Mouse (Mus musculus) spleen, postnatal 4 days (tissue): Measurements from ENCODE around the gene Rps6ka1.

ENCODE experiments used
- DNase-seq, 2 experiments: peaks; one replicate each; pipeline ENCODE4 v3.0.0; 2022; ENCODE audit warnings: low spot score in 2 of 2

Gene Rps6ka1

DNA sequence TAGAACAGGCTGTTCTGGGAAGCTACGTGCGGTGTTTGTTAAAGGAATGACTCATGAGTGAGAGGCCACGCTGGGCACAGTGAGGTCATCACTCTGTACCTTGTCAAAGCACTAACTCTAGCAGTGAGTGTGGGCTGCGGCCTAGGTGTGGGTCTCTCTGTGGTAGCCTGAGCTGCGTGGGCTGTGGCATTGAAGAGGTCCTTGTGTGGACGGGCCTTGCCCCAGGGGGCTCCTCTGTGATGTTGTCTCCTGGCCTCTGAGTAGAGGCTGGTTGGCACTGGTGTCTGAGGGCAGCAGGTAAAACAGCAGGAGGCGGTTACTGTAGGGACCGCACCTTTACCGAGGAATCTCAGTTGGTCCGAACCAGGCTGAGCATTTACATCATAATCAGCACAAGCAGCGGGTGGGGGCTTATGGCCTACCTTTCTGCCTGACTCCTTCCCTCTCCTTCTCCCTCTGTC is 9.9 kb upstream of the Rps6ka1 start:
- no peak for DNase-seq

DNA sequence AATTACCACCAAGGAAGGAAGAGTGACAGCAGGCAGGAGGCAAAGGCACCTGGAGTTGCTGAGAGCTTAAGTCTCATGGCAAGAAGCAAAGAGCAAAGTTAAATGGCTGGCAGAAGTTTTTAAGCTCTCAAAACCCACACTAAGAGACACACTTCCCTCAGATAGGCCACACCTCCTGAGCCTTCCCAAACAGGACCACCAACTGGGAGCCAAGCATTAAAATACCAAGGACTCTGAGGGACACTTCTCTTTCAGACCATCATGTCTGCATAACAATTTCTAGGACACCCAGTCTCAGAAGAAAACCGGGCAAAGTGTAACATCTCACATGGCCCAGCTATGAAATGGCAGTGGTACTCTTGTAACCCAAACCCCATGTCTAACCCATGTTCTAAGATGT is 9.4 kb upstream of the Rps6ka1 start:
- no peak for DNase-seq

DNA sequence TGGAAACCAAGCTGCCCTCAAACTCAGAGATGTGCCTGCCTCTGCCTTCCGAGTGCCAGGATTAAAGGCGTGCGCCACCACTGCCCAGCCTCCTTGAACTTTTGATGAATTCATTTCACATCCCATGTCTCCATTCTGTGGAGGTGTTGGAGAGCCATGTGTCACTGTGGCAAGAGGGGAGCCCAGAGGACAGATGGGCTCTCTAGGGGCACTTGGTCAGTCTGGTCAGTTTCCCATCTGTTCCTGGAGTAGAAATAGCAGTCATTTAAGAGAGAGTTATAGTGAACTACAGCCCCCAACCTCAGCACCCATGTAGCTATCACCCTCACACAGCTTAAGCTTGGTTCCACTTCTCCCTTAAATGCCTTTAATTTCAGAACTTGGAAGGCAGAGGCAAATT is 8.4 kb upstream of the Rps6ka1 start:
- DNase-seq, result no peak

DNA sequence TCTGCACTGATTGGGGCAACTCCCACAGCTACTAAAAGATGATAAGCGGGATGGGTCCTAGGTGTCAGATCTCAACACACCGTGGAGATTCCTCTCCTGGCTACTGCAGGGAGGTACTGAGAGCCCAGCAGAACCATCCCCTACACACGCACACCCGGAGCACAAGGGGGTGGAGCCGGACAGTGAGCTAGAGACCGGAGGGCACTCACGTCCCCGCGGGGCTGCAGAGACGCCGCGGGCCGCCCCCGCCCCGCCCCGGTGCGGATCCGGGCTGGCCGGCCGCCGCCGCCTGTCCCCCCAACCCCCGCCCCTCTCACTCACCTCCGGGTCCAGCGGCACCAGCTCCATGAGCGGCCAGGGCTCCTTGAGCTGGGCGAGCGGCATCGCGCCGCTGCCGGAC is 348 bp downstream of the Rps6ka1 start:
- DNase-seq, result no peak

DNA sequence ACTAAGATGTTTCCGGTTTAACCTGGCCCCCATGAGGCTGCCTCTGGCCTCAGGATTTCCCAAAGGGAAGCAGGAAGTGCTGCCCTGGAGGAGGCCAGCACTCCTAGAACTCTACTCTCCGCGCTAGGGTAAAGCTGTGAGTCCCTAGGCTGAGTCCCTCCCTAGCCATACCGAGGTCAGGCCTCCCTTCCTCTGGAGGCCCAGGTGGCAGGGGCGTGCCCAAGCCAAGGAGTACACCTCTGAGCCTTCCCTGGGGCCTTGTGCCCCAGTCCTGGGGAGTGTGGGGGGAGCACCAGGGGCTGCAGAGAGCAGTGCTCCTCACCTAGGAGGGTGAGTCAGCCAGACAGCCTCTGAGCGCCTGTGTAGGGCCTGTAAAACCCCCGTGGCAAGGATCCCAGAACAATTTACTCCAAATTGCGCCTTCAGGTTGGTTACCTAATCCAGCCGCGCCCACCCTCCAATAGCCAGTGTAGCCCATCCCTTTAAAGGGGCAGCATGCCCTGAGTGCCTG is 1.6 kb downstream of the Rps6ka1 start:
- DNase-seq, result no peak

DNA sequence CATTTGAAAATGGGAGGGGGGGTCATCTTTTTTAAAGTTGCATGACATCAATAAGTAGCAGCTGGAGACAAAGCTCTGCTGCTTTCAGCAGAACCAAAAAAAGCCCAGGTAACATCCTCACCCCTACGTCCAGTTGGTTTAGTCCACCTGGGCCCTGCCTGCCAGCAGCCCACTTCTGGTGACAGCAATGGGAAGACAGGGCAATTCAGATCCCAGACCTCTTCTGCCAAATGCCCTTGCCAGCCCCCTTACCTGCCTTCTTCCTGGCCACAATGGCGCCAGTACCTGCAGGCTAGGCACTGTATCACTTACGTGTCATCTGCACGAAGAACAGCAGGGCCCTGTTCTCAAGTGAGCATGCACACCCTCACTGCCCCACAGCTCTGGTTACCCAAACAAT is 2.3 kb downstream of the Rps6ka1 start:
- DNase-seq, result no peak

DNA sequence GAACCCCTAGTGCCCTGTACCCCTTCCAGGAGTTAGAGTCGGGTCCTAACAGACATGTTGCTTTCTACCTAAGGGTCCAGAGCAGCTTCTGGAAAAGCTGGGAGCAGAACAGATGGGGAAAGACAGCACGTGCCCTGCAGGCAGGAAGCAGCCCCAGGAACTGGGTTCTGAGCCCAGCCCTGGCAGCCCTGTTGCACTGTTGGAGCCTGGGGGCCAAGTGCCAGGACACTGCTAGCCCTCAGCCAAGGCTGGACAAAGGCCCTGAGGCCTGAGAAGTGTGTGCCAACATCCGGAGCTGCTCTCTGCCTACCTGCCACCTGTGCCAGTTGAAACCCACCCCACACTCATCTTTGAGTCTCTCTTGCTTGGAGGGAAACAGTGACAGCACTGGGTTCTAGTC is 2.7 kb downstream of the Rps6ka1 start:
- DNase-seq, result no peak

DNA sequence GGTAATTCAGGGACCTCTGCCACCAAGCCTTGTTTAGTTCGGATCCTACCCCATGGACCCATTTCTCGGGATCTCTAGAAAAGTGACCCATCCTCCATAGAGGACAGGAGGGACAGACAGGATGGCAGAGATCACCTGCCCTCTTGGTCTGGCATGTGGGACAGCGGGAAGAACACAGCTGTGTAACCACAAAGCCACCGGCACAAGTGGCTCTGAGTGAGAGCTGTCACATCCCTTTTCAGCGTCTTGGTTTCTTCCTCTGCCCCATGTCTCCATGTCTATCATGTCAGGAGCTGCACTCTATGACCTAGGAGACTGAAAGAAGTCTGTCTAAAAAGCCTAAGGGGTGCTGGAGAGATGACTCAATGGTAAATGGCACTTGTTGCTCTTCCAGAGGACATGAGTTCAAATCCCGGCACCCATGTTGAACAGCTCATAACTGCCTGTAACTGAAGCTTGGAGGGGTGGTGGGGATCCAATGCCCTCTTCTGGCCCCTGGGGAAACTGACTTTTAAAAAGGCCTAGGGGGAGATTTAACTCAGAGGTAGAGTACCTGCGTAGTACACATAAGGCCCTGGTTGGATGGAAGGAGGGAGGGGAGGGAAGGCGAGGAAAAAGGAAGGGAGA is 3.4 kb downstream of the Rps6ka1 start:
- no peak for DNase-seq

DNA sequence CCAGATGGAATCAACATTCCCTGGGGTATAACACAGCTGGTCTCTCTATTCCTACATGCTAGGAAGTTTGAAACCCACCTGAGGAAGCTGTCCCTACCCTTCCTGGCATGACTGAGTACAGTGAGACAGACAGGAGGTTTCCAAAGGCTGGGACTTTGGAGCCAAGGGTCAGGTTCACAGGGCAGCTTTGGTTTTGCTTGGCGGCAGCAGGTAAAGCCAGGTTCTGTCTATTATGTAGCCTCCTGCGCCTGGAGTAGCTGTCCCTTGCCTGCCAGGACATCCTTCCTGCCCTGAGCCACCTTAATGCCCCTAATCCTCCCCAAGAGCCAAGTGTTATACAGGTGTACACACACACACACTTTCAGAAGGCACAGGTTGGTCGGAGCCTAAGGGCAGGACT is 5.7 kb downstream of the Rps6ka1 start:
- DNase-seq, result no peak

DNA sequence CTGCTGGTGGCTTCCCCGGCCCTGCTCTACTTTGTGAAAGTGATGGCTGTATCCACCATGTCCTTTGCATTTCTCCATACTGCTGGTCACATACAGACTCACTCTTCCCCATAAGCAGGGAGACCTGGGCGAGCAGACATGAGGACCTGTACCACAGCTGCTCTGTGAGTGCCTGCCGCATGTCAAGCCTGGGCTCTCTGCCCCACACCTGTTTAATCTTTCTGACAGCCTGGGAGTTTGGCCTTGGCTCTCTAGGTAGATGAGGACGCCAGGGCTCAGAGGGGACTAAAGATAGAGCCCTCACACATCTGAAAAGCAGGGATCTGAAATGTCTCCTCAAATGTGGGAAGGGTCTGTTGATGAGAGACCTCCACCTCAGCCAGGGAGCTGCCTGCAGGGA is 6.2 kb downstream of the Rps6ka1 start:
- no peak for DNase-seq

DNA sequence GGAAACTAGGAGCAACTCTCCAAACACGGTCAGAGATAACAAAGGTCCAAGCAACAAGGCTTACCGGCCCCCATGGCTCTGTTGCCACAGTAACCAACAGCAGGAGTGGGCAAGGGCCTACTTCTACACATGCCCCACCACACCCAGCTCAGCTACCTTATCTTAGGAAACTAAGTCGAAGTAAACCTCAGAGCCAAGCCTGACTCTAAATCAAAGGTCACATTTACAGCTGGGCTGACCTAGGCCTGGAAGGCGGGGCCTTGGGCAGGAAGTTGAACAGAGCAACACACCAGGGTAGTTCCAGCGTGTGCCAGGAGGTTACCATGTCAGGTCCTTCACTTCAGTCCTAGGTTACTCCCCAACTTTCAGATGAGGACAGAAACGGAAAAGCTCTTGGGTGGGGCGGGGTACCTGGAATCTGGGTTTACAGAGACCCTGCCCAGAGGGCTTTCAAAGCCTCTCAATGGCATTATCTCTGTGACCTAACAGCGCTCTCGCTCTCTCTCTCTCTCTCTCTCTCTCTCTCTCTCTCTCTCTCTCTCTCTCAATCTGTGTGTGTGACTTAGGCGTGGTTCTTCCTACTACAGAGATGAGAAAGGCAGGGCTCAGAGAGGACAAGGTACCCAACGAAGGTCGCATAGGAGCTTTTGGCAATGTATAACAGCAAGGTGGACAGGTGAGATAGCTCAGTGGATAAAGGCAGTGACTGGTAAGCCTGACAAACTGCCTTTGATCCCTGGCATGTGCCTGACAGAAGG is 8.3 kb downstream of the Rps6ka1 start:
- peak in 1 of 2 experiments; percentile 40 for DNase-seq

DNA sequence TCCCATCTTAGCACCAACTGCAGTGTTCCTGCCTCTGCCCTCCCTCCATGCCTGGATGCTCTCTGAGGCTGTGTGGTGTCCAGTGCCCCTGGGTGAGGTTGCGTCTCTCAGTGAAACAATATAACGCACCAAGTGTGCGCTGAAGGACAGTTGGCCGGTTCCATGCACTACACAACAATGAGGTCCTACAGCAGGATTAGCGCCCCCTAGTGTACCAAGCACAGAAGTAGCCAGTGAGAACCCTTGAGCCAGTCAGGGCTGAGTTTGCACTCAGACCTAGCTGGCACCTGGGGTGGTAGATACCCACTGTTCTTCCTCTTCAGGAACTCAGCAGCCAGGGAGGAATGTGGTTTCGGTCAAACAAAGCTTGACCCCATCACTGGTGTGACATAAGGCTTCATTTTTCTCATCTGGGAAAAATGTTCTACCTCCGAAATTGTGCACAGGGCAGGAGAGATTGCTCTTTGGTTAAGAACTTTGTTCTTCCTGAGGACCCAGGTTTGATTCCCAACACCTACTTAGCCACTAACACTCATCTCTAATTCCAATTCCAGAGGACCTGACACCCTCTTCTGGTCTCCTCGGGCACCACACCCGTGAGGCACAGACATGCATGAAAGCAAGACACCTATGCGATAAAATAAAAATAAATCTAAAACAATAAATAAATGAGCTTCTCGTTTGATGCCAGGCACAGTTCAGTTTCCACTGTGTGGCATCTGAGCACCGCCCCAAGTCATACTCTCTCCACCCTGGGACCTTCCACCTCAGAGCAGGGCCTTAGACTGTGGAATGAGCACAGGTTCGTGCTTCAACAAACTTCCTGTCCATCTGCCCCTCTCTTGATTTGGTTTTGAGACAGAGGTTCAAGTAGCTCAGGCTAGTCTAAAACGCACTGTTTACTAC is 9.5 kb downstream of the Rps6ka1 start:
- DNase-seq, result peak; percentile 50 to 78

DNA sequence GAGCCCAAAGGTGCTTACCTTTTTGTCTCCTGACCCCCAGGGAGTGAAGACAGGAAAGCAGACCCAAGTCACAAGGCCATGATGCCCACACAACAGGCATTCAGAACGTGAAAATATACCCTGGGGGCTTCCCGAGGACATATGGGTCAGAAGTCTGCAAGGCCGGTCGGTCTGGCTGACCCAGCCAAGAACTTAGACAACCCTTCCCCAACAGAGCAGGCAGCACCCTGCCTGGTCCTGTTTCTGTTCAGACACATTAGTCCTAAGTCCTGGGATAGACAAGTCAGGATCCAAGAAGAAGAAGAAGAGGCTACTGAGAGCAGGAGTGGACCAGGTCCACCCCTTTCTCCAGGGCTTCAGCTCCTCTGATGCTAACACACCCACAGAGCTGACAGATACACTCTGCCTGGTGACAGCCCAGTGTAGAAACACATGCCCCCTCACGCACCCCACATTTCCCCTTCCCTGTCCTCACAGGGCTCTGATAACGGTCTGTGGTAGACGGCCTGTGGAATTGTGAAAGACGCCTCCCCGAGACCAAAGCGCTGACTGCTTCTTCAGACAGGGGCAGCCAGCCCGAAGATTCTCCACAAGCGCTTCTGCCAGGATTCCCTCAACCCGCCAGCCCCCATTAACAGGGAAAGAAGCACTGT is 12.6 kb downstream of the Rps6ka1 start:
- peak; percentile 48 to 74 for DNase-seq

DNA sequence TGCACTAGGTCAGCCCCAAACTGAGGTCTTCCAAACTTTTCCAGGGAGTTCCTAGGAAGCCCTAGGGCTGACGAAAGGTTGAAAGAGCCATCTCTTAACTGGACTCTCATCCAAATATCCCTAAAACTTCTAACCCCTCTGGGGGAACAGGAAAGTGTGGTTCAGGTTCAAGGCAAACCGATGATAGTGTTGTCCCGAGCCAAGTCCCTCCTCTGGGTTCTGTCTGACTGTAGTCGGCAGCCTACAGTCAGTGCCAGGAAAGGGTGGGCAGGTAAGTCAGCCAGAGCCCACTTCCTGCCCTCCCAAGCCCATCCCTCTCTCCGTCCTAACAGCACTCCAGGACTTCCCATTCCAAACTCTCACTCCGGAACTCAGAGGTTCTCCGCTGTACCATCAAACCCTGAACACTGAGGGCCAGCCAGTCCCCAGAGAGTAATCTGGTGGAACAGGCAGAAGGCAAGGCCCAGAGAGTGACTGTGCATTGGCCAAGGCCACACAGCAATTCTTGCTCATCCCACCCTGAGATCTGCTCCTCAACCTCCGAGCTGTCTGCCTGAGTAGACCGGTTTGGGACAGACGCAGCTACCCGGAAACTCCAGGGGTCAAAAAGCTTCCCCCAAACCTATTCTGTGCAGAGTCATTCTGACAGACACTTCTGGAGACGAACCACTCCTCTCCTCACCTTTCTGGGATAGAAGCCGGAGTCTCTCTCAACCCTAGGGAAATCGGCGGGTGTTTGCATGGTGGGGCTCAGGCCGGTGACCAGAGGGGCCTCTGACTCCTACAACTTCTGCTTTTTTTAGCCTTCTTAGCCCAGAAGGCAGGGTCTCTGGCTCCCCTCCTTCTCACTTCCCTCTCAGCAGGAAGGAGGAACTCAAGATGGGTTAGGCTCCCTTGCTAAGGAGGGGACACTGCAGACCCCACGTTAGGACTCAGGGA is 13.4 kb downstream of the Rps6ka1 start:
- peak; percentile 57 to 80 for DNase-seq

DNA sequence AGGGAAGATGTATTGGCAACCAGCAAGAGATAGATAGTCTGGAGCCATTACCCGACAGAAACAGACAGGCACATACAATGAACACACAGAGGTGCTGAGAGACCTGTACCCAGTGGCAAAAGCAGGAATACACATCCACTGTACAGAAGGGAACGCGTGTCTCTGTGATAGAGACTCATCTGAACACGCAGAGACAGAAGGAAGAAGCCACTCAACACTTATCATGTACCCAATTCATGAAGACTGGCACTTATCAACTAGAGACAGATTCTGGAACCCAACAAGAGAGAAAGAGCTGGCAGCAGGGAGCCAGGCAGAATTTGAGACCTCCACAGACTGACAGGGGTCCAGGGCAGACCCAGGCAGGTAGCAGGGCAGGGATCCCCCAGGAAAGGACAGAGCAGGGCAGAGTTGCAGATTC is 14.2 kb downstream of the Rps6ka1 start:
- DNase-seq, result peak in 1 of 2 experiments; percentile 44

DNA sequence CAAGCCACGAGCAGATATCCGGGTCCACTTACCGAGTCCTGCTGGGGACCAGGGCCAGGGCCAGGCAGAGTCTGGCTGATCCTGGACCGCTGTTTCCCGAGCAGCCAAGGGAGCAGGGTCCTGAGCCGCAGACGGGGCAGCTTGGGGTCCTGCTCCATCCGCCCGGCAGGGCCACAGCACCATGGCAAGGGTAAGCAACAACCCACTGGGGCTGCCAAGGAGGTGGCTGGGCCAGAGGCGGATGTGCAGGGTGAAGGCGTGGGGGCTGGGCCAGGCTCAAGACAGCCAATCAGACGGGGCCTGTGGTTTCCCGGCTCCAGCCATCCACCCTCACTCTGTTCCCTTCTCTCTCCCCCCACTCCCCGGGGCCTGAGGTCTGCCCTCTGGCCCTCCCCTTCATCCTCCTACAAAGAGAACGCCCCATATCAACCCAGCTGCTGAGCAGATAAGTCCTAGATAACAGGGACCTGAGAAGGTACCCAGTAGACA is 14.7 kb downstream of the Rps6ka1 start:
- DNase-seq, result peak; percentile 87 to 92

DNA sequence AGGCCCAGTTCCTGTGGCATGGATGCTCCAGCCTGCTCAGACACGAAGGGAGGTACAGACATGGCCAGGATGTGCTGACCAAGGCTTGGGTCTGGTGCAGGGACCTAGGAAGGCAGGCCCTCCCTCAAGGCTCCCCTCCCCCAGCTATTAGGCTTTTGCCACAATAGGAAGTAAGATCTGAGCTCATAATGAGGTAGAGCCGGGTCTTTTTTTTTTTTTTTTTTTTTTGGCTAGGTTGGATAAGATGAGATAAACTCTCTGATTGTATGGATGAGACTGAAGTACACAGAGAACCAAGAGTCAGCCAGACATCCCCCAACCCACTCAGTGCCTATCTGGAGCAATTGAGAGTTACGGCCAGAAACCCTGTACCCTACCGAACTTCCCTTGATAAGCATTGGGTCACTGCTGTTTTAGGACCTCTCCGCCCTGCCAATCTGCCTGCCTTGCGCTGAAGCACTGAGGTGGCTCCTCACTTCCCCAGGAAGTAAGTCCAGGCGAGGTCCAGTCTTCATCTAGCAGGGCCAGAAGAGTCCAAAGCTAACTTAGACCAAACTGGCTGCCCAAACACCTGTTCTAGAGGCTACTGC is 15.3 kb downstream of the Rps6ka1 start:
- peak in 1 of 2 experiments; percentile 51 for DNase-seq

DNA sequence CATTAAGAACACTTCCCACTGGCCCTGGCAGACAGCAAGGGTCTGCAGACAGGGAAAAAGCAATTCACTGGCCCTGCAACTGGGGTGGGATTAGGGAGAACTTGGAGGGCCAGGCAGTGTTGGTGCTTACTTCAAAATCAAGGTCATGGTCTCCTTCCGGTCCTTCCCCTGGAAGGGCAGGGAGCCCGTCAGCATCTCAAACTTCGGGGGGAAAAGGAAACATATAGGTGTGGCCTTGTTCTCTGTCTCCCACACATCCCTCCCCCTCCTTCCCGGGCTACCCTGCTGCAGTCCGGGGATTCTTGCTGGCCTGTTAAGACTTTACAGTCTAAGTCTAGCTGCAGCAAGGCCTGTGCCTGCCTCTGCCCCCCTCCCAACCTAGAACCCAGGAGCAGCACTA is 22.4 kb downstream of the Rps6ka1 start:
- DNase-seq, result no peak

DNA sequence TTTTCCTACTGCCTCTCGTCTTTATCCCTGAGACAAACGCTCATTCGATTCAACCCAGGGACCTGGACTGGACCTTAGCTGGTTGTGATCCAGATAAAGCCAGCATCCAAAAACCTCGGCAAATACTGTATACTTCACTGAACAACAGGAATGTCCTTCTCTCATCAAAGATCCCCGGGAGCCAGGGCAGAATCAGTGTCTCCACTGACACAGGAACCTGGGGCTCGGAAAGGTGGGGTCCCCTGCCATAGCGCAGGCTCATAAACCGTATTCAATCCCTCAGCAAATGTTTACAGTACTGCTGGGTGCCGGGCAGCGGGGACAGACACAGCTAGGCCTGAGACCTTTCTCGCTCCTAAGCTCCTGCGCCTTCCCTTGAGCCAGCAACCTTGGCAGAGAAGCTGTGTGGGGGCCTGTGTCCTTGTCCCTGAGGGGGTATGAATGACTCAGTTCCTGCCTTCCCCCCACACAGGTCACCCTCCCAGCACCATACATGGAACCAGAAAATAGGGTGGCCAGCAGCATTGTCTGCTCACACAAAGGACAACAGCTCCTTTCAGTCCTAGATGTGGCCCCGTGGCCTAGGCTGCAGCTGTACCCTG is 23.1 kb downstream of the Rps6ka1 start:
- no peak for DNase-seq
